Mouse (Mus musculus) left cerebral cortex, adult 11 months (tissue): ENCODE data around the gene Frmd4b.
"Not testable (repeated sequence)": the region's sequence is repeated elsewhere in the genome, so short reads cannot be mapped to it uniquely, and the experiment has no call there.

Experiments used
- DNase-seq: peaks from one replicate; pipeline ENCODE4 v3.0.0; 2022; ENCODE audit warnings: low spot score

Gene Frmd4b

DNA sequence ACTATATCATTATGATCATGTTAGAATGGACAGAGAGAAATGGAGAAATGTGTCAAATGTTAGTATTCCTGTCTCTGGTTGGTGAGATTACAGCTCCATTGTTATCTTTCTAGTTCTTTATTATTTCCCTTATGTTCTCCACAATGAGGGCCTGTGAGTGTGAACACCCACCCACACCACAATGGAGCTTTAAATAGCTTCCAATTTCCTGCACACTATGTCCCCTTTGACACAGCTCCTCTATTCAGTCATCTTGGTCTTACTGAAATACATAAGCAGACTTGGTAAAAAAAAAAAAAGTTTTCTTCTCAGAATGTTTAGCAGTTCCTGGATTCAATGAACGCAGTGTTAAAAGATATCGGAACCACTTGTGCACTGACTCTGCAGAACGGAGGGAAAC, 326.7 kb downstream of the Frmd4b start:
- no peak for DNase-seq

DNA sequence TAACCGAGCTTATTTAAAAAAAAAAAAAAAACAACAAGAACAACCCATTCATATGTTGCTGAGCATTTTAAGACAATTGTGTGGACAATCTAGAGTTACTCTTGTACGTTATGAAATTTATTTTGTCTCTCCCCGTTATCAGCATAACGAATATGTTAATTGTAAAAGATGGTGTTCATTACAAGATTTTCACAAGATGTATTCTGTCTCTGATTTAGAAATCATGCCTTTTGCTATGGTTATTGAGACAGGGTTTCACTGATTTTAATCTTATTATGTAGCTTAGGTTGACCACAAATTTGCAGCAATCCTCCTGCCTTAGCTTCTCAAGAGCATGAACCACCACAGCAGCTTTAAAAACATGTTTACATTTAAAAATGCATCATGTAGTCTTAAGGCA, 327.5 kb downstream of the Frmd4b start:
- DNase-seq = no peak

DNA sequence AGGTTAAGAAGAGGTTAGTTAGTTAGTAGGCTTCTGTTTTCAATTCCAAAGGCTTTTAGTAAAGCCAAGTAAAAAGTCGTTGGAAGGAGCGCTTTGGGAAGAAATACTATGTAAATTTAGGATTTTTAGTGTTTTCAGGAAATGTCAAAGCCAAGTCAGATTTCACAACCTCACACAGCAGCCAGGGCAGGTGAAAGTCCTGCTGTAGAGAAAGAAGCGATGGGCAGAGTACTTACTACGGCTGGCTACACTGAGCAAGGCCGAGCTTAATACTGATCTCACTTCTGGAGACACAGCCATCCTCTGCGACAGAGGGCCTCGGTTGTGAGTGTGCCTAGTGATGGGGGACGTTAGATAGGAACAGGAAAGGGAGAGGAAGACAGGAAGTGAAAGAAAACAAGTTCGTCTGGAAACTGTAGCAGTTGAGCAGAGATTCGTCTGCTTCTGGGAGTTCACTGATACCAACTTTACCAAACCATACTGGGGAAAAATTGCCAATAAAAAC, 328.0 kb downstream of the Frmd4b start:
- no peak for DNase-seq

DNA sequence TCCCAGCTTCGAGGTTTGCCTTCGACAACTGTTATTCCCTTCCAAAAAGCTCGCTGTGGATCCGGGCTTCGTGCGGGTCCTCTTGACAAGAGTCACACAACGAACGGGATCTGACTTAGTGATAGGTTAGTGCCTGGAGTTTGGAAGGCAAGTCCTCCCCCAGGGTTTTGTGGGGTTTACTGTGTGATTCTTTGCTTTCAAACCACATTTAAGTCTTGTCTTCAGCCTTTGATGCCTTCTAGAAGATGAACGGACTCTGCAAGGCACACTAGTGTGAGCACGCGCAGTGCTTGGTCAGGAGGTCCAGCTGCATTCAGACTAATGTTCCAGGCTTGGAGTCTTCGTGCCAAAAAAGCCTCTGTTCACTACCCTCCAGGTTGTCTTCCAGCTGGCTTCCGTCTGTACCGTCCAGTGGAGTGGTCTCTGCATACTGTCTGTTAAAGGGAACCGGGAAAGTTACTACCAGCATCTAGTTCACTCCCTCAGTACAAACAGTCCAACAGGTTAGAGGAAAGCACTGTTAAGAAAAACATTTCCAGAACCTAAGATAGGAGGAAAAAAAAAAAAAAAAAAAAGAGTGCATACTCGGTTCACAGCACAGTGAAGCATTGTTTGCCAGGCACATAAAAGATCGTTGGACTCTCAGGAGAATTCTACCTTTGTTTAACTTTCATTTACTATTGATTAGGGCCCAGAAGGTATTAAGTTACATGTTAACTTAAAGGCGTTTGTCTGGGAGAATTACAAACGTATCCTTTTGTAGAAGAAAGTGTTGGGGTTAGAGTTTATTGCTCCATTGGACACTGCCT, 329.1 kb downstream of the Frmd4b start:
- no peak for DNase-seq

DNA sequence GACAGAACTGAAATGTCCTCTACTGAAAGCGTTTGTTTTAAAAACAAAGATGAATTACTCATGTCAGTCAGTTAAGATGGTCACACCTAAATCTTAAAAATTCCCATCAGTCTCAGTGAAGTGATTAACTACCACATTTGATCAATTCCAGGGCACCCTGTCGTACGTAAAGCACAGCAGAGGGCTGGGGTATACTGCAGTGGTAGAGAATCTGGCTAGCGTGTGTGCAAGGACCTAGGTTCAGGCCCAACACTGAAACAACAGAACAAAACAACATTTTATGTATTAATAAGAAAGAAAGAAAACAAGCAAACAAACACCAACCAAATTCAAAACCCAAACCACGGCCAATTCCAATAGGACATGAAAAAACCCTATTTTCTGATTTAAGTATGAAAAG, 331.0 kb downstream of the Frmd4b start:
- DNase-seq = no peak

DNA sequence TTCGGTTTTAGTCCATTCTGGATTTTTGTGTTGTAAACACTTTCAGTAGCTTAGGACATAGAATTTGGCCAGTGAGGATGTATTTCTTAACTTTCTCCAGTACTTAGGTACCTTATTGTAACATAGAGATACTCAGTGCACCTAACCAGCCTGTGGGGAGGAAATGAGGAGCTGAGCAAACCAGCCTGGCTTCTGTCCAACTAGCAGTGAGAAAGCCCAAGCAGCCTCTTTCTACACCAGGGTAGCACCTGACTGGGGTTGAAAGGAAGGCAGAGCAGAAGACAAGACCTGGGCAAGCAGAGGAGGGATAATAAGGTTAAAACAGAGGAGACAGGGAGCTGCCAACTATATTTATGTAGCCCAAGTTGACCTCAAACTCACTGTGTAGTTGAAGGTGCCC, 333.7 kb downstream of the Frmd4b start:
- no peak for DNase-seq

DNA sequence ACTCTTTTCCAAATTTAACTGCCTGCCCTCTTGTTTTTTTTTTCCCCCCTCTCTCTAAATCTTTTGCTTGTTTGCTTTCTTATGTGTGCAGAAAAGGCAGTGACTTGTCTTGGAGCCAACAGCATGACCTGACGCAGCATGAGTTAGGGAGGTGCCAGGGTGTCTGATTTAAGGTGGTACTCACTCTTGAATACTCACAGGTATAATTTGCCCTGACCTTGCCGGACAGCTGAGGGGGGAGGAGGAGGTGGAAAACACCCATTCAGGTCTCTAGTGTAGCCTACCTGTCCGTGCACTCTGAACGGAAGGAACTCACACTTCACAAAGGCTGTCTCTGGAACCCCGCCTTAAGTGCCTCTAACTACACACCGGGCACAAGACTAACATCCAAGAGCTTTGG, 338.5 kb downstream of the Frmd4b start:
- no peak for DNase-seq

DNA sequence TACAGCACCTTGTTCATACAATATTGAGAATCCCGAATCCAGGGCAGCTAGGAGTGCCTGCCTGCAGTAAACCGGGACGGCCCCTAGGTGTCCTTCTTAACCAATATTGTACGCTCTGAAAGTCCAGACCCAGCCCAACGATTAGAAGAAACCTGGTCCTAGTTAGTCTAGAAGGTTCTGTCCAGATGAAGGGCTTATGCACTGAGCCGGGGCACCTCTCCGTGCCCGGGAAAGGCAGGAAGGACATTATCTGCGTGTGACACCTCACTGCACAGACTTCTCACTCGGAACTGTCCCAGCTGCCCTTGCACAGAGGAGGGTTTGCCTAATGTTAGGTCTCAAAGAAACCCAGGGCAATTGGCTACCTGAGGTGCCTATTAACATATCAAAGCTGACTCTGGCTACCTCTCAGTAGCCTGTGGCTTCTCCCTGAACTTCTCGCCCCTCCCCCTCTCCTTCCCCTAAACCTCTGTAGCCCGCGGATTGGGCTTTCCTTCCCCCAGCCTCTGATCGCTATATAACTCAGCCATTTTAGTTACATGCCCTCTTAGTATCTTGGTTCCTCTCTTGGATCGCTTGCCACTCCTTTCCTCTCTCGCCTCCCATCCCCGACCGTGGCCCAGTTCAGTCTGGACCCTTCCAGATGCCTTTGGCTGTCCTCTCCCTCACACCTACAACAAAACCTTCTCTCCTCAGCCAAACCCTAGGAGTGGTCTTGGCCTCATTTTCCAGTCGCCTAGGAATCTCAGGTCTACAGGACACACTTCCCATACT, 339.1 kb downstream of the Frmd4b start:
- DNase-seq = peak; percentile 64

DNA sequence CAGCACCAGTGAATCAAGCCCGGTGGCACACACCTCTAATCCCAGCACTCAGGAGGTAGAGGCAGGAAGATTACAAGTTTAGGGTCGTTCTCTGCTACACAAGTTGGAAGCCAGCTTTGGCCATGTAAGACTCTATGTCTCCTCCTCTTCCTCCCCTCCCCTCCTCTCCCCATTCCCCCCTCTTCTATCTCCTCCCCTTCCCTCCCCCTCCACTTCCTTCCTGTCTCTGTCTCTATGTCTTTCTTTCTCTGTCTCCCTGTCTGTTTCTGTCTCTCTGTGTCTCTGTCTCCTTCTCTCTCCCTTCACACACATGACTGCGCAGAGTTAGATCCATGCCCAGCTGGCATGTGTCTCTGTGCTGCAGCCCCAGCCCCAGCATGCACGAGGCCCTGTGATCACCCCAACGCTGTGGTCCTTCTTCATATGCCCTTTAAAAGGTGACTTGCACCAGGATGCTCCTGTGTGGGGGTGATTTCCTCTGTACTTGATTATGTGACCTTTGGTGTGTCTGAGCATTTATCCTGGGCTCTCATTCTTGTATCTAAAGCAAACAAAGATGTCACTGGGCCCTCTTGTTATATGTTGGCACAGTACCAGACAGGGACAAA, 340.3 kb downstream of the Frmd4b start:
- no peak for DNase-seq

DNA sequence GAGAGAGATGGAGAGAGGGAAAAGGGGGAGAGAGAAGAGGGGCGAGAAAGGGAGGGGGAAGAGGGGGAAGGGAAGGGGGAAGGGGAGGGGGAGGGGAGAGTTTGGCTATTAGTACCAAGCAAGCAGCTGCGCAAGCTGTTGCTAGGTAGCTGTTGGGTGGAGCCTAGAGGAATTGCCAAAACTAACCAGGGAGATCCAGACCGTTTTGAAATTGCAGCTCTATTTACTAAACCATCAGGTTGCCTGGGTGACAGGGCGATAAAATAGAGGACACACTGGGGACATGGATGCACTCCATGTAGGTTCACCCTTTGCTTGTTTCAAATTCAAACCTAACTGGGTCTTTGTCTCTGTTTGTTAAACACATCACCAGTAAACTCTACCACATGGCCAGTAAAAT, 341.0 kb downstream of the Frmd4b start:
- DNase-seq = no peak

DNA sequence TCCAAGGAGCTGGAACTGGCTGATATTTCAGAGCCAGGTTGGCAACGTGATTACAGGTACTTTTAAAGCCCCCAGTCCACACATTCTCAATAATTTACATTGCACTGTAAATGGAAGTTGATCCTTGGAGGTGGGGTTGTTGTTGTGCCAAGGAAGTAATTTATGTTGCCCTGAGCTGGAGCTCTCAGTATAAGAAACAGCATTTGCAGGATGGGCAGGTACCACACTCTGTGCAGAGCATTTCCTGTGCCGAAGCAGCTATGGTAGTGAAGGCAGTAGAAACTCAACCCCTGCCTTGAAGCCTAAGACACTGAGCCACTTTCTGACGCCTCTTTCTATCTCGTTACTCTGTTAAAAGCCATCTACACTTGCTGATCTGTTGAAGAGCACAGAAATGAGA, 341.6 kb downstream of the Frmd4b start:
- no peak for DNase-seq

DNA sequence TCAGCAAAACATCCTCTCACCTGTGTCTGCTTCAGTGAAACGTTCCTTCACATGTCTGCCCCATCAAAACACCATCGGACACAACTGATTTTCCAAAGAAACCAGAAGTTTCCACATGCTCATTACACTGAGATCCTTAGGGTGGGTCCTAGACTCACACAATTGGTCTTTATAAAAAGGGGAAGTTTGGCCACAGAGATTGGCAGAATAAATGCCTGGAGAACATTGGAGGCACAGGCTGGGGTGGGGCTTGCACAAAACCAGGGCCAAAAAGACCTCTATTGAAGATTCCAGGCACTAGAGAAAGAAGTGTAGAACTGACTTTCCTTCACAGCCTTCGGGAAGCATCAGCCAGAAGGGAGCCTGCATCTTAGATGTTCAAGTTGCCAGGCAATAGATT, 343.6 kb downstream of the Frmd4b start:
- no peak for DNase-seq

DNA sequence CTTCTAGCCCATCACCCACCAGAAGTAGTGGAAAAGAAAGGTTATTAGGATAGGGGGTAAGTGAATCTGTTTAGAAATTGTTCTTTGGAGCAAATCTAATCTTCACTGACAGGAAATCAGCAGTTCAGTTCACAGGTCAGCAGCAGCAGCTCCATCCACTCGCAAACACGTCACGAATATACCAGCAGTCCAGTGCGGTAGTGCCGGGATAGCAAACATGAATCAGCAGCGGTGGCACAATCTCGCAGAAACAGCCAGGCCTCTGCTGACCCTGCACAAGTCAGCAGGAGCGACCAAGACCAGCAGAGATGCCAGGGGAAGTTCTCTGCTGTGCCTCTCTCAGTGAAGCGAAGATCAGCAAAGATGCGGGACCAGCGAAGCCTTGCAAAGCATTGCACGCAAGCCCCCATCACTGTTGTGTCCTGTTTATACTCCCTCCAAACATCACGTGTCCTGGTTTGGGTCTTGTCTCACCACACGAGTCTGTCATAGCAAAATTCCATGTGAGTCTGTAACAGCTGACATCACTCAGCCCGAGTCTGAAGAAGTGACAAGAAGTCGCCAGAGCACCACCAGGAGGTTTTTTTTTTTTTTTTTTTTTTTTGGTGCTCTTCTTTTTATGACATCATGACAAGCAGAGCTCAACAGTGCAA, 344.2 kb downstream of the Frmd4b start:
- no peak for DNase-seq

DNA sequence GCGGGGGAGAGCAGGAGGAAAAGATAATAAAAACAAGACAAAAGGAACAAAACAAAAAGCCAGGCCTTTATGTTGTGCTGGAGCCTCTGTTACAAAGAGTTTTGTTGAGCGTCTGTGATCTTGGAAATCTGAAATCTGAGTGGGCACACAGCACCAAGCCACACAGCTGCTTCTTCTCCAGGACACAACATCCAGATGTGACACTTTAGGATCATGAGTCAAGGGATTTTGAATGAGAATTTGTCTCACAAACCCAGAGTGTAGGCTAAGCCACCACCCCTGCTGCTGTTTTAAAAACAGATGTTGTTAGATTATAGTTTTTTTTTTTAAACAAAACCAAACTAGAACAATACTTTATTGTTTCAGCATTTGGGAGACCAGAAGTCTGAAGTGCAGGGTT, 345.0 kb downstream of the Frmd4b start:
- no peak for DNase-seq

DNA sequence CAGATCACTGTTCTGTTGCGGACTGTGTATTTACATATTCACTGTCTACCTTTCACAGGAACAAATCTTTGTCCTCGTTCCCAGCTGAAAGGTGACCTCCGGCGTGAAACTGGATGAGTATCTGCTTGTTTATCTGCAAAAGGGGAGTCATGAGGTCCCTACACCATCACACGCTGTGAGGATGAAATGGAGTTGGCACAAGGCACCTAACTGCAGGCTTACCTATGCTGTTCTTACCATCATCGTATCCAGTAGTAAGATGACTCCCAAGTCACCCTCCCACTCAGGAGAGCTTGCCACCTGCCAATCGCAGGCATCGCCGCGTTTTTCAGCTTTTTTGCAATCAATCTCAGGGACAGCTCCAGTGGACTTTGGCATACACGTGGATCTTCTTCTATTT, 347.7 kb downstream of the Frmd4b start:
- DNase-seq = no peak

DNA sequence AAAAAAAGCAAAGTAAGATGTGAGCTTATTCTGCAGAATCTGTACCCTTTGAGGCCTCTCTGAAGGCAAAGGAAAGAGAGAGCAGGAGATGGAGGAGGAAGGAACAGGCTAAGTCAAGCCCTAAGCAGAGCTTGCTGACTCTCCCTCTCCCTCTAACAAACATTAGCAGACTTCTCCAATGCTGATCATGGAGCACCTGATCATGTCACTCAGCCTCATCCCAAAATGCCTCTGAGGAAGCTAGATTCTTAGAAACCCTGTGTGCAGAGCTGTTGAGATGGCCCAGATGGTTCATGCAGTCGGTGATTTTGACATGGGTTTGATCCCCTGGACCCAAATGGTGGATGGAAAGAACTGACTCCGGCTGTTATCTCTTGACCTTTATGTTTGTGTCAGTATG, 350.2 kb downstream of the Frmd4b start:
- DNase-seq = no peak

DNA sequence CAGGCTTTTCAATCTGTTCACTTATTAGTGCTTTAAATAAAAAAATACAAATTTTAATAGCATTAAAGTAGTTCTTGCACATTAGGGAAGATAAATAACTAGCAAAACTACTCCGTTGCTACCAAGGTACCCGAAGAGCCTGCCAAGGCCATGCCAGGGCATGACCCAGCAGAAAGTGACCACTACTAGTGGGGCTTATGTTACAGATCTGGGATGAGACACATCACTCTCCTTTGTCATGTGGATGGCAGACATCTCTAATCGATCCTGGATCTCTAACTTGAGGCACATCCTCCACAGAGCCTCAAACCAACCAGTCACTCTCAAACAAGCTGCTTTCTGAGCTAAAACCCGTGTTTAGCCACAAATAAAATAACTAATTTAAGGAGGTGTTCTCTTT, 350.7 kb downstream of the Frmd4b start:
- no peak for DNase-seq

DNA sequence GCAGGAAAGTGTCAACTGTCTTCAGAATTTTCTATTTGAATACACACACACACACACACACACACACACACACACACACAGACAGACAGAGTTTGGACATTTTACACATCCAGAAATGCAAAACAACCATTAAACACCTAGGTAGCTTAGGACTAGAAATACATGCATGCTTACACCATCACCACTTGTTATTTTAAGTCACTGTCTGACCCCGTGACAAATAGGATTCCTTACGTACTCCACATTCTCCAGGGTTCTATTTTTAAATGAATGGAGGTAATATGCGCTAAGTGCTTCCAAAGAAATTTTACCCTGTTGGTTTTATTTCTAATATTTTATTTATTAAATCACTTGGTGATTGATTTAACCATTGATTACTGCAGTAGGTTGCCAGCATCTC, 351.6 kb downstream of the Frmd4b start:
- no peak for DNase-seq

DNA sequence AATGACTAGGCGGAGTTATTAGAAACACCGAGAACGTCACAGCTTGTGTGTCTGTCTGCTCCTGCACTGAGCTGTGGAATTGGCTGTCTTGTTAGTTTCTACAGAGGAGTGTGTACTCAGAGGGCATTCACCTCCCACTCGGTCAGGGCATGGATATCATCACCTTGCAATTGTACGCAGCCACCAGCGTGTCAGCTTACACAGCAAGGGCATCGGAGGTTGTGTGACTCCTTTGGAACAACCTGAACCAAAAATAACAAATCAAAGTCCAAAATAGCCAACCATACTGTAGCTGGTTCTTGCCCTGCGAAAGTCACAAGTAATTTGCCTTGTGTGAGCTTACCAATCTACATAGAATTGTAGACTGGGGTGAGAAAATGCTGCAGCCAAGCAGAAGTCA, 352.1 kb downstream of the Frmd4b start:
- no peak for DNase-seq

DNA sequence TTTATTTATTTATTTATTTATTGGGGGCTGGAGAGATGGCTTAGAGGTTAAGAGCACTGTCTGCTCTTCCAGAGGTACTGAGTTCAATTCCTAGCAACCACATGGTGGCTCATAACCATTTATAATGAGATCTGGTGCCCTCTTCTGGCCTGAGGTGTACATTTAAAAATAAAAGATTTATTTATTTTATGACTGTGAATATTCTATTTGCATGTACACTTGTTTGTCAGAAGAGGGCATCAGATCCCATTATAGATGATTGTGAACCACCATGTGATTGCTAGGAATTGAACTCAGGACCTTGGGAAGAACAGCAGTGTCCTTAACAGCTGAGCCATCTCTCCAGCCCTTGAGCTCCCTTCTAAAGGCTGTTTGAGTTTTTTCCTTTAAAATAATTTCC, 353.6 kb downstream of the Frmd4b start:
- not testable (repeated sequence) for DNase-seq

DNA sequence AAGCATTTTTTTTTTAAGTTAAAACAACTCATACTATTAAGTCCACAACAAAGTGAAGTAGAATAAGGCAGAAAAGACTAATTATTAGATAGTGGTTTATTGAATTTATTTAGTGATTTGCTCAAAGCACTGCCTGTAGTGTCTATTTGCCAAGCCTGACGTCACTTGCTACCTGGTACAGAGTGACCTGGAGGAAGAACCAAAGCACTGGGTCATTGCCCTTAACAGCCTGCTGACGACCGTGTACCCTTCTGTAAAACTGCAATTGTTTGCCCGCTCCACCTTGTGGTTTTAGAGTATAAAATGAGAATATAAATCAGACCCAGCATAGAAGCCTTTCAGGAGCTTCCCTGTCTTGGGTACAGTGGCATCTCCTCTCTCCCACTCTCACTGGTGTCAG, 355.1 kb downstream of the Frmd4b start:
- DNase-seq = no peak

DNA sequence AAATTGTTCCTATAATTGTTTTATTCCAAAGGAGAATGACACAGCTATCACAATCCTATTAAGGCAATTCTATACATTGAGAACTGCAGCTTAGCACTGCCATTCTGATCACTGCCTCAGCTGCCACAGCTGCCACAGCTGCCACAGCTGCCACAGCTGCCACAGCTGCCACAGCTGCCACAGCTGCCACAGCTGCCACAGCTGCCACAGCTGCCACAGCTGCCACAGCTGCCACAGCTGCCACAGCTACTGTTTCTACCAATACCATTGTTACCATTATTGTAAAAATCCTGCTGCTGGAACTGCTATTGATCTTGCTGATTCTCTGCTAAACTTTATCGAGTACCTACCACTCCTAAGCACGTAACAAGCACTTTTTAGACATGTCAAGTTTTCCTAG, 357.4 kb downstream of the Frmd4b start:
- DNase-seq = not testable (repeated sequence)

DNA sequence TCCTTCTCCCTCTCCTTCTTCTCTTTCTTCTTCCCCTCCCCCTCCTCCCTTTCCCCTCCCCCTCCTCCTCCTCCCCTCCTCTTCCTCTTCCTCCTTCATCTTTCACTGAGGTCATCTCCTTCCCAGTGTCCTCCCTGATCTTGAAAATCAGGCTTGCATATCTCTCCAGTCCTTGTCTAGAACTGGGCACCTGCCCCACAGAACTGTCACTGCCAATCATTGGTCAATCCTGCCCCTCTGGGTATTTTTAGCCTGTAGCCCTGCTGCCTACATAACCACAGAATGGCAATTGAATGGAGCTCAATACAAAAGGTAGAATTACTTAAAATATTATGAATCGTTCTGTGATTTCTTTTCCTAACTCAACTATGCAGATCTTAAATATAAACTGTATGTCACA, 358.9 kb downstream of the Frmd4b start:
- no peak for DNase-seq
